Mouse (Mus musculus) right cerebral cortex, adult 2 months (tissue): ENCODE data around the gene 1700001K19Rik.
A peak's percentile ranks its signal among the peaks of the same experiment; 100 is the strongest.
"Not testable (repeated sequence)": the region's sequence is repeated elsewhere in the genome, so short reads cannot be mapped to it uniquely, and the experiment has no call there.

Experiments used
- DNase-seq, 2 experiments: peaks; one replicate each; pipeline ENCODE4 v3.0.0; 2021 to 2022; ENCODE audit warnings: low spot score in 2 of 2

1700001K19Rik gene

GRCm38 (mm10) chr12:110696173-110696974 lies 14.0 kb upstream of the 1700001K19Rik start:
- peak; percentile 95 to 96 for DNase-seq

GRCm38 (mm10) chr12:110695676-110696171 lies 13.3 kb upstream of the 1700001K19Rik start:
- DNase-seq, result peak; percentile 65 to 66

GRCm38 (mm10) chr12:110693378-110693777 lies 11.0 kb upstream of the 1700001K19Rik start:
- not testable (repeated sequence) for DNase-seq

- DNase-seq, result no peak
These were observed 7.7 kb upstream of the 1700001K19Rik start for GRCm38 (mm10) chr12:110689919-110690643.

GRCm38 (mm10) chr12:110688921-110689320 lies 6.5 kb upstream of the 1700001K19Rik start:
- DNase-seq, result not testable (repeated sequence)

GRCm38 (mm10) chr12:110687894-110688734 lies 5.7 kb upstream of the 1700001K19Rik start:
- peak; percentile 56 to 57 for DNase-seq

- DNase-seq, result no peak
These were observed 1.2 kb upstream of the 1700001K19Rik start for GRCm38 (mm10) chr12:110683580-110683979.

GRCm38 (mm10) chr12:110681878-110682277 lies 541 bp downstream of the 1700001K19Rik start:
- no peak for DNase-seq

- no peak for DNase-seq
These were observed 1.2 kb downstream of the 1700001K19Rik start for GRCm38 (mm10) chr12:110681191-110681590.

GRCm38 (mm10) chr12:110674243-110674642 lies 8.2 kb downstream of the 1700001K19Rik start:
- DNase-seq, result no peak

- DNase-seq, result no peak
These were observed 14.8 kb downstream of the 1700001K19Rik start for GRCm38 (mm10) chr12:110667466-110668077.

GRCm38 (mm10) chr12:110661746-110662145 lies 20.7 kb downstream of the 1700001K19Rik start:
- no peak for DNase-seq

GRCm38 (mm10) chr12:110651464-110651863 lies 31.0 kb downstream of the 1700001K19Rik start:
- DNase-seq, result no peak

GRCm38 (mm10) chr12:110650241-110650641 lies 32.2 kb downstream of the 1700001K19Rik start:
- DNase-seq, result peak; percentile 49 to 65

- DNase-seq, result no peak
These were observed 44.8 kb downstream of the 1700001K19Rik start for GRCm38 (mm10) chr12:110637507-110638114.

- peak; percentile 40 to 46 for DNase-seq
These were observed 46.1 kb downstream of the 1700001K19Rik start for GRCm38 (mm10) chr12:110636293-110636692.

- no peak for DNase-seq
These were observed 52.4 kb downstream of the 1700001K19Rik start for GRCm38 (mm10) chr12:110630056-110630455.
